Mouse (Mus musculus) spleen, adult 12 weeks (tissue): Measurements from ENCODE around the gene Psmd7.
"Not testable (repeated sequence)": the region's sequence is repeated elsewhere in the genome, so short reads cannot be mapped to it uniquely, and the experiment has no call there.

Experiments used
- DNase-seq: peaks from one replicate; pipeline ENCODE4 v3.0.0; 2022; ENCODE audit warnings: low spot score

Gene Psmd7

DNA sequence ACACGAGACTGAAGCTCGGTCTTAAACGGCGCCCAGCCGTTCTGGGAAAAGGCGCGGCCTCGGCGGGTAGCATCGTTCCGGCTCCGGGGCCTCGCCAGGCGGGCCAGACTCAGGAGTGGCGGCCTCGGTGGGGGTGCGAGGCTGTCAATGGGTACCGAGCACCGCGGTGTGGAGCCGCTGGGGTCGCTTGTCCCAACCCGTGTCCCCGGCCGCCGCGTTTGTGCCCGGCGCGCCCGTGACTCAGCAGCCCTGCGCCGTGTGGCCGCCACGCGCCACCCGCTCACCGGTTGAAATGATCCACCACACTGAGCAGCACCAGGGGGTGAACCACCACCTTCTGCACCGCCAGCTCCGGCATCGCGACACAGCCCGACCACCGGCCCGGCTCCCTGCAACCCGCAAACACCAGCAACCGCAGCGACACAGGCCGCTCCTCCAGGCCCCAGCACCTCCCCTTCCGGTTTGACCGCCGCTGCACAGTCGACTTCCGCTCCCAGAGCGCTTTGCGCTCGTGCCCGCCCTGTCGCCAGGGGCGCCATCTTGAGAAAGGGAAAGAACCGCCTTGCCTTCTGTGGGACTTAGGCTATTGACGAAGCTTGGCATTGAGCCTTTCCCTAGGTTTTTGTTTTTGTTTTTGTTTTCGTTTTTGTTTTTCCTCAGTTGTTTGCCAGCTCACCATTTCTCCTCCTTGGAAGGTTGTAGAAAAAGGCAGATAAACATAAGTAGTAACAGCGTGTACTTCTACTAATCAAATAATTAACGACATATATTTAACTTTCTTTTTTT lies at the start of gene Psmd7:
Psmd7 (minus strand) TSS at position 470 of the 786 bp plus-strand sequence.
- peak; percentile 92 for DNase-seq

DNA sequence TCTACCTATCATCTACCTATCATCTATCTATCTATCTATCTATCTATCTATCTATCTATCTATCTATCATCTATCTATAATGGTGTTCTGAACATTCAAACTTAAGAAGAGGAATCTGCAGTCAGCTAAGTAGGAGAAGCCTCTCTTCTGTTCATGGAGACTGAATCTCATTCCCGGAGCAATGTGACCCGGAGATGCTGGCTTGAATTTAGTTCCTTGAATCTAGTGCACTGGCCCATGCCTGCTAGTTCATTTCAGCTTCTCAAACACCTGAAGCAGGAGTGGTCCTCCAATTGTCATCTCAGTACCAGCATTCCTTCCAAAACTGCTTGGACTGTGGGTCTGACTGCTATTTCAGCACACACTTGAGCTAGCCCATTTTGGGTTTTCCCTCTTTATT lies 45.5 kb upstream of the Psmd7 start:
- no peak for DNase-seq

DNA sequence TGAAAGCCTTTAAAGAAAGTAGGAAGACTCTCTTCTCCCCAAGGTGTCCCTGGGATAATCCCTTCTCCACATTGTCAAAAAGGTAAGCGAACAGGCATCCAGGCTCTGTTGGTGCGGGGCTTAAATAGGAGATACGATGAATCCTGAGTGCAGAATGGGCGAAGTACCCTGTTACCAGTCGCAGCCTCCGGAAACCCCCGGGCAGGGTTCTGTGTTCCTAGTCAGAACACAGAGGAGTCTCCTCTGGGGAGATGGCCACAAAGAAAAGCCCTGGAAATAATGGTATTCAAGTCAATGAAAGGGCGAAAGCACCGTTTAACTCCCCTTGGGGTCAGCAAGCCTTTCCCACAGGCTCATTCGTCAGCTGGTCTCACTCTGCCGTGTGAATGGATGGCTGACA lies 41.4 kb upstream of the Psmd7 start:
- DNase-seq = no peak

DNA sequence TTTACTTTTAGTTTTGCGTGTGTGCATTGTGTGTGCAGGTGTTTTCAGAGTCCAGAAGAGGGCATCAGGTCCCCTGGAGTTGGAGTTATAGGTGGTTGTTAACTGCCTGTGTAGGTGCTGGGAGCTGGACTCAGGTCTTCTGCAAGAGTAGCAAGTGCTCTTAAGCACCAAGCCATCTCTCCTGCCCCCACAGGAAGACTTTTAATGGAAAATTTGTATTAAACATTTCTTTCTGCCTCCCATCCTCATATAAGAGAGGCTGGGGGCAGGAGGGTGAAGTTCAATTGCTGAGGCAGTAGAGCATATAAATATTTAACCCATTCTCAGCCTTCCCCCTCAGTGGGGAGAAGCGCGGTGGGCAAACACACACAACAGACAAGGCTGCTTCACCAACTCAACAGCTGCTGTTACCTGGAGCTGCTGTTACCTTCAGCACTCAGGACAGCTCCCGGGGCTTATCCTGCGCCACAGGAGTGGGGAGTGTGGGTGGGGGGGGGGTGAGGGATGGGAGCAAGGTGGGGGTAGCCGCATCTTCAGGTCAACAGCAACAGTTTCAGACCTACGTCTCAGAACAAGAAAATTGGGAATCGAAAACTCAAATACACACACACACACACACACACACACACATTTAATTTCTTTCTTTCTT lies 40.4 kb upstream of the Psmd7 start:
- no peak for DNase-seq

DNA sequence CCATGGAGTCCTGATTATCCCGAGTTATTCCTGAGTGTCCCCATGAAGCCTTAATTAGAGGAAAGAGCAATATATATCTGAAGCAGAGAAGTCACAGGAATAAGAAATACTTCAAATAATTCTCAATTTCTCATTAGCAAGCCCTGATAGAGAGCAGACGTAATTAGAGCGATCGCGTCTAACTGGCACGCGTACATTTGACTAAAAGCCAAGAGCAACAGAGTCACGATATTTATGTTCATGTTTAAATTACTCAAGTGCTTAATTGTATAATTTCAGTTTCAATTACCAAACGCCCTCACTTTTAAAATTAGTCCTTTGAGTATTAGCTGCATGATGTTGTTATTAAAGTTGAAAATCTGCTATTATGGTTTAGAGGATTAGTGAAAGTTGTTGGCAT lies 39.6 kb upstream of the Psmd7 start:
- DNase-seq = no peak

DNA sequence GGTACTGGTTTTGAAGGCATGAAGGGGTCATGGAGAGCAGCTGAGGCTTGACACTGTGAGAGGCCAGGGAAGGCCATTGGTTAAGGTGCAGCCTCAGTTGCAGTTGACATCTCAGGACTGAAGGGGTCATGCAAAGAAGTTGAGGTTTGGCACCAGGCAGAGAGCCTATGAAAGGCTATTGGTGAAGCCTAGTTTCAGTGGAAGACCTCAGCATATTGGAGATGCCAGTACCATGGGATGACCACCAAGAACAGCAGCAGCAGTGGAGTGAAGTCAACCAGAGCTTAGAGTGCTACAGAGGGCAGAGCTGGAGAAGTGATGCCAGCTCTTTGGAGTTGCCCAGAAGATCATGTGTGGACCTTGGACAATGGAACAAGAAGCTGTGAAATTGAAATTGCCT lies 36.0 kb upstream of the Psmd7 start:
- DNase-seq = not testable (repeated sequence)

DNA sequence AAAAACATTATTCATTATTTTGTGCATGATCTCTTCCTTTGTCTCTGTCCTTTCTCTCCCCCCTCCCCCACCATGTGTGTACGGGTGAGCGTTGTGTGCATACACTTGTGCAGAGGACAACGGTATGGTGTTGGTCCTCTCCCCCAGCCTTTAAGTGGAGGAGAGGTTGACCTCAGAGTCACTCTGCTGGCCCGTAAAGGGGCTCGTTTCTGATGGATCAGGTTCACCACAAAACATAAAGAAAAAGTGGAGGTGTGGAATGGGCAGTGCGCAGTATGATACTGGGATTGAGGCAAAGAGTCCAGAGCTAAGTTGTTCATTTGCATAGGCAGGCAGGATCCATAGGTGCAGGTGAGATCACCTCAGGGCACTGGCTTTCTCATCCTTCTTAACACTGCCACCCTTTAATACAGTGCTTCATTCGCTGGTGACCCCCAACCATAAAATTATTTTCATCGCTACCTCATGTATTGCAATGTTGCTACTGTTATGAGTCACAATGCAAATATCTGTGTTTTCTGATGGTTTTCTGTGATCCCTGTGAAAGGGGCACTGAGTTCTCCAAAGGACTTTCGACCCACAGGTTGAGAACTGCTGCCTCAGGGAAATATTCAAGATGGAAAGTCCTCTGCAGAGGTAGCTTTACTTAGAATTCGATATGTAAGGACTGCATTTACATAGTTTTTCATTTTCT lies 33.8 kb upstream of the Psmd7 start:
- no peak for DNase-seq

DNA sequence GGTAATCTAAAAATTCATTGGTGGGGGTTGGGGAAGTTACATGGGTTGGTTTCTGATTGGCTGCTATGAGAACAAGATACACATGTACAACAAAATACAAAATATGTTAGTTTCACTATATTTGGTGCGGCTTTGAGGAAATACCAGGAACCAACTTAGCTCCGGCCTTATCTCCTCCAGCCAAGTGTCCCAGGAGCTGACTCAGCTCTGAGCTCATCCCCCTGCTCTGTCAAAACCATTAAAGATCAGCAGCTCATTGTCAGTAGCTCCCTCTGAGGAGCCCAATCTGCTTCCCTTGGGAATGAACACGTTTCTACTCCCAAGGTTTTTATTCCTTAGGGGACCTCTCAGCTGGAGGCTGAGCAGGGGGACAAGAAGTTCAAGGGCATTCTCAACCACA lies 32.9 kb upstream of the Psmd7 start:
- DNase-seq = no peak

DNA sequence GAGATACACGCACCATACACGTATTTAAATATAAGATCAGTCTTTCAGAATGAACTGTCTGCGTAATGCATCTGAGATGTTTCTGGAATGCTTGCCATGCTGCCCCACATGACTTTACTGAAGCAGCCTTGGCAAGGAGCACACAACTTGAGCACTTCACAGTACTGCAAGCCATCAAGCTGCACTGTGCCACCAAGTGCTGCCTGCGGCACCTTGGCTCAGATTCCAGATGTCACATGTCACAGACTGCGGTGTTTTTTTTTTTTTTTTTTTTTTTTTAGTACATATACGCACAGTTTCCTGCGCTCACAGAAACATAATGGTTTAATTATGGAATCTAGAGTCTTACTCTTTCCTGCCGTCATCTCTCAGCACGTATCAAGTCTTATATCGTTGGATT lies 30.2 kb upstream of the Psmd7 start:
- DNase-seq = no peak

DNA sequence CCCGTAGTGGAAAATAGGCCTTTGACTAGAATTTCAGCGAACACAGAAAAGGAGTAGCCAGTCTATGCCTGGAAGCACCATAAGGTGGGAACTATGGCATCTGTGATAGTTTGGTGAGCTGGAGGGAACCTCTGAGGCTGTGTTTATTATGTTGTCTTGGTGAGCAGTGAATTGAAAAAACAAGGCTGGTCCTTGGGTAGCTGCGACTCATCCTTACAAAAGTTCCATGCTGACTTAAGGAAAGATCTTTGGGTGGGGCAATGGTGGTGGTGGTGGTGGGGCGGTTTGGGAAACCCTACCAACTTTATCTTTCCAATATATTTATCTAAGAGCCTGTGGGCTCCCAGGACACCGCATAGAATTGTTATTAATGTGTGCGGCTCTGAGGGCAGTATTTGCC lies 25.1 kb upstream of the Psmd7 start:
- DNase-seq = no peak

DNA sequence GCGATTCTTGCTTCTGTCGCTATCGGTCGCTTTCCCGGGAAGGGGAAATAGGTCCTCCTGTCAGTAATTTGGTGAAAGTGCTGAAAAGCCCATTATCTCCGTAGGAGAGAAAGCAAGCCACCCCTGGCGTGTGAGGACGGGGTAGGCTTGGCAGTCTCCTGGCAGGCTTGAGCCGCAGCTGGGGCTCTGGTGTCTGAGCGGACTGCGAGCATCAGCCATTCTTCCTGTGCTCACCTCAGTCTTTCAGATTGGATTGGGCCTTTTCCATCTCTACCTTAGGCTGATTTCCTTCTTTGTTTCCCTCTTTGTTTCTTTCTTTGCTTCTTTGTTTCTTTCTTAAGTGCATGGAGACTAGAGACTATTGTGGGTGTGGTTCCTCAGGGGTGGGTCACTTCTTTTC lies 22.6 kb upstream of the Psmd7 start:
- no peak for DNase-seq

DNA sequence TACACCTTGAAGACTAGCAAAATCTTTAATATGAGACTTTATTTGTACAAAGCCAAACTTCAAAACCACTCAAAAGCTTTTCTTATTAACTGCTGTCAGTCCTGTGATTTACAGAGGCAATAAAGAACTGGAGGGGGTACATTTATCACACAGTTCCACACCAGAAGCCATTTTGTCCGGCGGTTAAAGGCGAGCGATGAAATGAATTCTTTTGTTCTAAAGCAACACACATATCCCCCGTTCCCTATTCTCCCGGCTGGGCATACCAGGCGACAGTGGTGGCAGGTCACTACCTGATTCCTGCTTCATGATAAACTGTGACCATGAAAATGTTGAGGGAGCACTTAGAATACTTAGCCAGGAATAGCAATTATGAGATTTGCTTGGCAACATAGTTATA lies 20.5 kb upstream of the Psmd7 start:
- no peak for DNase-seq

DNA sequence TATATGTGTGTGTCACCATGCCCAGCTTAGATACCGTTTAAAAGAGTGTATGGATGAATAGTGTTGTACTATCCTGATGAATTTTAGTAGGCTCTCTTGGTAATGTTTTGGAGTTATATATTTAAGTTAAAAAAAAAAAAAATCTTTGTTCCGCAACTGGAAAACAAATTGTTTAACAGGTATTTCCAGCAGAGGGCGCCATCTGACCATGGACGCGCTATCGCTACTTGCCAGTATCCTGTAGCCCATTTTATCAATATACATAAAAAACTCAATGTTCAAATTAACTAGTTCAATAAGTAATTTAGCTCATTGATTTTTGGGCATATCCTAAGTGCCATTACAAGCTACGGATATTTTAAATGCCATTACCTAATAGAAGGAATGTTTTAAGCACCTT lies 14.8 kb upstream of the Psmd7 start:
- no peak for DNase-seq

DNA sequence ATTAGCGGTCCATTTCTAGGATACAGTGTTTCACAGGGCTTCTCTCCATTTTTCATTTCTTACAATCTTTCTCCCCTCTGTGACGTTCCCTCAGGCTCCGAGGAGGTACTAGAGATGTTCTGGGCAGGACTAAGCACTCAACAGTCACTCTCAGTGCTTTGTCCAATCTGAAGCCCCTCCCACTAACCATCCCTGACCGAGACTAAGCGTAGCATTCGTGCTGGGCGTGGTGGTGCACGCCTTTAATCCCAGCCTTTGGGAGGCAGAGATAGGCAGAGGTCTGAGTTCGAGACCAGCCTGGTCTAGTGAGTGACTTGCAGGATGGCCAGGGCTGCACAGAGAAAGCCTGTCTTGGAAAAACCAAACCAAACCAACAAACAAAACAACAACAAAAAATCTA lies 11.4 kb upstream of the Psmd7 start:
- DNase-seq = no peak

DNA sequence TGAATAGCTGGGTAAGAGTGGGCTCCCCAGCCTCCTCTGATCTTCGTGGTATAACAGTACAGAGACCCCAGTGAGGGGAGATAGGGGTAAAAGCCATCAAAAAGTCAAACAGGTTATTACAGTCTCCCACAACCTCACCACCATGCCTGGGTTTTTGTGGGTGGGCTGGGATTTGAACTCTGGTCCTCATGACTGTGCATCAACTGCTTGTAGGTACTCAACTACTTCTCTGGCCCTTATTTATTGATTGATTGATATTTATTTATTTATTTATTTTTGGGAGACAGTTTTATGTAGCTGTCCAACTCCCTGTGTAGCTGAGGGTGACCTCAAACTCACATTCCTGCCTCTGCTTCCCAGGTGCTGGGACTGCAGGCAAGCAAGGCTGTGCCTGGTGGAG lies 9.5 kb upstream of the Psmd7 start:
- DNase-seq = no peak

DNA sequence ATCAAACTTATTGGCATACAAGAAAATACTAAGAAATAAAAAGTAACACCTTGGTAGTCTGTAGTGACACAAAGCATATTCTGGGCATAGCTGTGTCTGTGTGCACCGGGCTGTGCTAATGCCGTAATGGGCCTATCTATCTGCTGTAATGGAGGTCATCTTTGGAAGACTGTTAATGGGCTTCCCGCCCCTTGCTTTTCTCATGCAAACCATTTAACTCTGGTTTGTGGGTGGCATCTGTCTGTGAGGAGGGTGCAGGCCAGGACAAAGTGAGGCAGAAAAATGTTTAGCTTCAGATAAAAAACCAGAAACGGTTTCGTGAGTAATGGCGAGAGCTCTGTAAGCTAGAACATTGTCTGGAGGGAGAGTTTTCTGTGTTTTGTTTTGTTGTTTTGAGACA lies 6.6 kb upstream of the Psmd7 start:
- no peak for DNase-seq

DNA sequence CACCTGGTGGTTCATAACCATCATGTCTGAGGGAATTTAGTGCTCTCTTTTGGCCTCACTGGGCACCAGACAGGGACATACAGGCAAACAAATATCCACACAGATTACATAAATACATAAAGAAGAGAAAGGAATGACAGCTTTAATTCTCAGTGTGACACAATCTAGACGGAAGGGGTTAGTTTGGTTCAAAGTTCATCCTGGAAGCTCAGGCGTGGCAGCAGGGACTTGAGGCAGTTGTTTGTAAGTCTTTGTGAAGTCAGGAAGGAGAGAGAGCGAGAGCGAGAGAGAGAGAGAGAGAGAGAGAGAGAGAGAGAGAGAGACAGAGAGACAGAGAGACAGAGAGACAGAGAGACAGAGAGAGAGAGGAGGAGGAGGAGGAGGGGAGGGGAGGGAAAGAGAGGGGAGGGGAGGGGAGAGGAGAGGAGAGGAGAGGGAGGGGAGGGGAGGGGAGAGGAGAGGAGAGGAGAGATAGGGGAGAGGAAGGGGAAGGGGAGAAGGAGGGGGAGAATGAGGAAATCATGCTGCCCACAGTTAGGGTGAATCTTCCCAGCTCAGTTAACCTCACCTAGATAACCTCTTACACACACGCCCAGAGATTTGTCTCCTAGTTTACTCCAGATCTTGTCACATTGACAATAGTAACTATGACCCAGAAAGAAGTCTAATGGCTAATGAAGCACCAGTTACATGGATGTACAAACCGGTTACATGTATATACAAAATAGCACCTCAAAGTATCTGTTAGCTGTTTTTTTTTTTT lies 5.9 kb upstream of the Psmd7 start:
- no peak for DNase-seq

DNA sequence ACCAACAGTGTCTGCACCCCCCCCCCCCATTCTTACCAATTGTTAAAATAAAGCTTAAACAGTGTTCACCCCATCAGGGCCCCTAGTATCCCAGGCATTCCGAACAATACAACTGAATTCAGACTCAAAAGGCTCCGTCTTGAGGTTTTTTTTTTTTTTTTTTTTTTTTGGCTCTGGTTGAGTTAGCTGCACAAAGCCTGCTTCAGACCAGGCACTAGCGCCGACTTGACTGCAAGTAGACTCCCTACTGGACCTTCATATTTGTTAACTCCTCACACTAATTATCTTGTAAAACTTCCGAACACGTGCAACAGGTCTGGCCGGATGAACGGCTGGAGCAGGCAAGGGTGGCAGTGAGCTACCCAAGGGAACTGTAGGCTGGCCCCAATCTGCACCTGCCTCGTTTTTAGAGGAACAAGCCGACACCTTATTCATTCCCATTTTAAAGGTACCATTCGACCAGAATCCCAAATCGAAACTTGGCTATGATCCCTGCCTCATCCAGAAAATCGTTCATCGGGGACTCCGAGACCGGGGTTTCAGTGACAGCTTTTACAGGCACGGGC lies 752 bp downstream of the Psmd7 start:
- DNase-seq = no peak

DNA sequence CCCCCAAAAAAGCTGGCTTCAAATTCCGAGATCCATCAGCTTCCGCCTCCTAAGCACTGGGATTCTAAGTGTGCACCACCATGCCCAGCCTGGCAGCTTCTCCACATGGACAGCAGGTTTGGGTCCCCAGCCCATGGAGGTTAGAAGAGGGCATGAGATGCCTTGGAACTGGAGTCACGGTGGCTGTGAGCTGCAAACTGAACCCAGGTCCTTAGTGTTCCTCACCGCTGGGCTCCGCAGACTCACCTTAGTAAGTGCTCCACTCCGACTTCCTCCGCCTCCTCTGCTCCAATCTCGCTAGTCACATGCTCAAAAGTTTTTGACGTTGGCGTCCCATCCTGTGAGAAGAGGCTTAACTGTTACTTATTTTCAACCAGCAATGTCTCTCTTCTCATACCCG lies 6.1 kb downstream of the Psmd7 start:
- no peak for DNase-seq

DNA sequence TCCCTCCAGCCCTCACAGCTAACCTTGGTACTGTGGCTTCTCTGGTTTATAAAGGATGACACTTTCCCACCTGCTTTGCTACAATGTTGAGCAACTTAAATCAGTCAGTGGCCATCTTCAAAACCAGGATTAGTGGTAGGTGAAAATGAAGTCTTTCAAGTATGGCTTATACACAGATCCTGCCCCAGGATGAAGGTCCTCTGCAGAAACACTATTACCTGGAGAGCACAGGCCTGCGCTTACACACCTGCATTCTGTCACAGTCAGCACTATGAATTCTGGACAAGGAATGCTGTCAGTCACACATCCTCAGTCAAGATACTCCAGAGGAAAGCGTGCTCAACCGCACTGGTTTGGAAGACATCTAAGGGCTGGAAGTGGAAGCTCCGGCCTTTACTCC lies 6.7 kb downstream of the Psmd7 start:
- no peak for DNase-seq

DNA sequence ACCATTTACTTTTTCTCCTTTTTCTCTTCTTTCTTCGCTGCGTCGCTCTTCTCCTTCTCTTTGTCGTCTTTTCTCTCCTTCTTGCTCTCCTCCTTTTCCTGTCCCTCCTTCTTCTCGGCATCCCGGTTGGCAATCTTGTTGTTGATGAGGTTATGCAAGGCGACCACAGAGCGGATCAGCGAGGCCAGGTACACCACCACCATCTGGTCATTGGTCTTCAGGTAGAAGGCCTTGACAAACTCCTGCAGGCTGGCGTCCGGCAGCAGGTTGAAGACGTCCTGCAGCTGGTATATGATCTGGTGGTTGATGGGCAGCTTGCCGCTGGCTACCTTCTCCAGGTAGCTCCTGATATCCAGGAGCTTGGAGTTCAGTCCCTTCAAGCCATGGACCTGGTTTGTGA lies 7.4 kb downstream of the Psmd7 start:
- no peak for DNase-seq

DNA sequence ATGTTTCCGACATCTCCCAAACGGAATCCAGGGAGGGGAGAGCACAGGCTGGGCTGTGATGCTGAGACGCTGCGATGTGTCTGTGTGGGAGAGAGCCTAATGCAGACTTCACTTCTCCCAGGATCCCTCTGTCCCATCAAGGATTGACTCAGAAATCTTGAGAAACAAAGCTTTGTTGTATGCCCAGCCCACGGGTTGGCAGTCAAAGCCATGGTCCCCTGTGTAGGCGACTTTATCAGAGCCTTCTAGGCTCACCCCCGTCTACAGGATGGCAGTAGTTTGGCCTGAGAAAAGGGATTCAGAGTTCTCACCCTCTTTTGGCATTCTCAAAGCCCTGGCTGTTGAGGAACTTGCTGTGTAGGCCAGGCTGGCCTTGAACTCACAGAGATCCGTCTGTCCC lies 9.7 kb downstream of the Psmd7 start:
- DNase-seq = no peak
